Mouse (Mus musculus) embryonic fibroblast, embryonic 13.5 days (primary cell): Measurements from ENCODE around the gene Atf5. TPM values are rescaled to one million over a fixed set of nuclear protein-coding genes. Genes with fewer than 3 reads are reported as not detected.

Experiments used
- H3K27ac ChIP-seq: 2 replicates; pipeline ENCODE4 v1.5.1; 2012; ENCODE audit warnings: low read length, control low read depth, inconsistent platforms; ENCODE audit not compliant: insufficient read depth
- H3K4me1 ChIP-seq: 2 replicates; pipeline ENCODE4 v1.6.1; 2011; ENCODE audit warnings: low read length; ENCODE audit not compliant: control insufficient read depth, insufficient read depth
- H3K4me3 ChIP-seq: 2 replicates; pipeline ENCODE4 v1.5.1; 2011; ENCODE audit warnings: mild to moderate bottlenecking, control low read depth, low read length; ENCODE audit not compliant: insufficient read depth
- CTCF ChIP-seq: IDR thresholded peaks from 2 replicates; pipeline ENCODE4 v1.5.1; 2011; ENCODE audit warnings: mild to moderate bottlenecking, control low read depth, low read length, moderate library complexity, borderline replicate concordance; ENCODE audit not compliant: insufficient read depth
- POLR2A ChIP-seq: IDR thresholded peaks from 2 replicates; pipeline ENCODE4 v1.6.1; 2011; ENCODE audit warnings: low read depth, mild to moderate bottlenecking, control low read depth, low read length, moderate library complexity
- polyA plus RNA-seq: library from polyadenylated mRNA; stranded (reverse); fragments of >200 nt; gene quantifications from 2 replicates; pipeline ENCODE4 v1.2.4, GENCODE M21; 2011; ENCODE audit warnings: low read depth; ENCODE audit not compliant: missing spikeins, insufficient read length

Gene Atf5
- polyA plus RNA-seq, 1 experiment, result 471 TPM

GRCm38 (mm10) chr7:44814952-44815553 lies 1.4 kb downstream of the Atf5 start:
- TF ChIP-seq POLR2A (no peak), CTCF (no peak)
- Histone ChIP-seq H3K4me3 (peak overlapping the region; percentile 65), H3K4me1 (peaks cover 6% of the 10 kb centered on the region; the same call in 1 of the 2 replicates), H3K27ac (peak overlapping the region; percentile 19; the same call in 1 of the 2 replicates)

DNA sequence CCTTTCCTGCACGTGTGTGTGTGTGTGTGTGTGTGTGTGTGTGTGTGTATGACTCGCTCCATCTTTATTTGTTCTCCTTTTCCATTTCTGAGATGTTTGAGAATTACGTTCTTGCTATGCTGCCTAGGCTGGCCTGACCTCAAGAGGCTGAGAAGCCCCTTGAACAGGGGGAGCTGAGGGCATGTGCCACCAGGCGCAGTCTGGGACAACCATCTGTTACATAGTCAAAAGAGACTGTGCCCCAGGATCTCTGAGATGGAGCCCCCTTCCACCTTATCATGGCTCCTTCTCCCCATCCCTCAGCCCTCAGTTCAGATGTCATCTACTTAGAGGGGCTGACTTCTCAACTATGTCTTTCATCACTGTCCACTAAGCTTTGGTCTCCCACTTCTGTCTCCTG lies 2.0 kb downstream of the Atf5 start:
- Histone ChIP-seq H3K4me1 (peaks cover 2% of the 10 kb centered on the region; the same call in 1 of the 2 replicates), H3K4me3 (peak overlapping the region; percentile 65; the same call in 1 of the 2 replicates)
- TF ChIP-seq CTCF (no peak), POLR2A (no peak)

DNA sequence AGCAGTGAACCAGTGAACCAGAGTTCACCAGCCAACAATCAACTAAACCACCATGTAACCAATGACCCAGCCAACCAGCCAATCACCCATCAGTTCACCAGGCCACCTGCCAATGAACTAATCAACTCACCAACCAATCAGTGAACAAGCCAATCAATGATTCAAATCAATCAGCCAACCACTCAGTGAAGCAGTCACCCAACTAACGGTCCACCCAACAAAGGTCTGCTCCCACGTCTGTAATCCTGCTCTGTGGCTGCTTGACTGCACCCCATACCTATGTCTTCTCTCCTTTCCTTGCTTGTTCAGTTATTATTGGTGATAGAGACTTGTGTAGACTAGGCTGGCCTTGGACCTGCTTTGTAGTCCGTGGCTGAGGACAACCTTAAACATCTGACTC lies 2.5 kb downstream of the Atf5 start:
- H3K27ac ChIP-seq, result no peak overlapping the region
- TF ChIP-seq POLR2A, result no peak; the same call in 1 of the 2 replicates
- no peak for TF ChIP-seq CTCF
- no peaks in the 10 kb centered on the region for H3K4me1 ChIP-seq
- H3K4me3 ChIP-seq, result peak overlapping the region; percentile 65; the same call in 1 of the 2 replicates

More for the DNA sequence above, 2.0 kb downstream of the Atf5 start:
- no peak overlapping the region for H3K27ac ChIP-seq

DNA sequence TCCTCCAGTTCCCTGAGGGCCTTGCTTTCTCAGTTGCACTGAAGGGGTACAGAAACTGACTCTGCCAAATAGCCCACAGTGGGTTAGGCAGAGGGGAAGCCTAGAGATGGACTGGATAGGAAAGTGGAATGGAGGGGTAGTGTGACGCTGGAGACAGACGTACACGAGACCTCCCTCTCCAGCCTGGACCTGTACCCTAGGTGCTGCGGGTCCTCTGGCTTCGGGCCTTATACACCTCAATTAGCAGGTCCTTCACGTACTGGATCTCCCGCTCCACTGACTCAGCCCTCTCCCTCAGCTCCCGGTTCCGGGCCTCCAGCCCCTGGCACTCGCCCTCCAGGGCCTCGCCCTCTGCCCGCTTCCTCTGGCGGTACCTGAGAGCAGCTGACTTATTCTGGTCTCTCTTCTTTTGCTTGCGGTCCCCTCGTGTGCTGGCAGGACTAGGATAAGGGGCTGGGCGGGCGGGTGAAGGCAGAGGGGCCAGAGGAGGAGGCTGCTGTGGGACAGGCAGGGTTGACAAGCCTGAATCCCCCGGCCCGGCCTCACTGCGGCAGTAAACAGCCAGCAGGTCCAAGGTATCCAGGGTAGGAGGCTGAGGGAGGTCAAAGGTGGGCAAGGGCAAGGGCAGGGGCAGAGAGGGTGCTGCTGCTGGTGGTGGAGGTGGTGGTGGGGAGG lies 3.7 kb downstream of the Atf5 start:
- no peak overlapping the region for H3K27ac ChIP-seq
- no peaks in the 10 kb centered on the region for H3K4me1 ChIP-seq
- TF ChIP-seq CTCF (no peak), POLR2A (no peak)
- no peak overlapping the region for H3K4me3 ChIP-seq

GRCm38 (mm10) chr7:44810819-44811557 lies 5.5 kb downstream of the Atf5 start:
- no peaks in the 10 kb centered on the region for H3K4me1 ChIP-seq
- no peak overlapping the region for H3K4me3 ChIP-seq

DNA sequence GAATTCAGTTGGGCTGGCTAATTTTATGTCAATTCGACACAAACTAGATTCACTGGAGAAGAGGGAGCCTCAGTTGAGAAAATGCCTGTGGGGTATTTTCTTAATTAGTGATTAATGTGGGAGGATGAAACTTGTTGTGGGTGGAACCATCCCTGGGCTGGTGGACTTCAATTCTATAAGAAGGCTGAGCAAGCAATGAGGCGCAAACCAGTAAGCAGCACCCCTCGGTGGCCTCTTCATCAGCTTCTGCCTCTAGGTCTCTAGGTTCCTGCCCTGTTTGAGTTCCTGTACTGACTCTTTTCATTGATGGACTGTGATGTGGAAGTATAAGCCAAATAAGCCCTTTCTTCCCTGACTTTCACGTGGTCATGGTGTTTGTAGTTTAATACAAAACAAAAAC lies 6.1 kb downstream of the Atf5 start:
- no peak overlapping the region for H3K4me3 ChIP-seq
- no peak for TF ChIP-seq POLR2A
- no peak for TF ChIP-seq CTCF
- no peaks in the 10 kb centered on the region for H3K4me1 ChIP-seq
- H3K27ac ChIP-seq, result no peak overlapping the region

More at GRCm38 (mm10) chr7:44810819-44811557, 5.5 kb downstream of the Atf5 start:
- TF ChIP-seq CTCF, result no peak
- TF ChIP-seq POLR2A, result peak; percentile 28; the same call in 1 of the 2 replicates
- no peak overlapping the region for H3K27ac ChIP-seq

DNA sequence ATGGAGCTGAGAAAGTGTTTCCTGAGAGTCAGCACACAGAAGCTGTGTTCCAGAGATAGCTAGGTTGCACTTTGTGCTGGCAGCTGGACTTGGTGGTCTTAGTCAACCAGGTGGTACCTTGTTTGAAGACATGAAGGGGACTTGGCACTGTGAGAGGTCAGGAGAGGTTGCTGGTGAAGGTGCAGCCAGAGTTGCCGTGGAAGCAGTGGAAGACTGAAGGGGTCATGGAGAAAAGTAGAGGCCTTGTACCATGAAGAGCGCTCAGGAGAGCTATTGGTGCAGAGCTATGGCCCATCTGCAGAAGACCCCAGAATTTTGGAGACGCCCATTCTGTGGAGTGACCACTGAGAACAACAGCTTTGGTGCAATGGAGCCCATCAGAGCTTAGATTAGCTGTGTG lies 7.0 kb downstream of the Atf5 start:
- Histone ChIP-seq H3K4me1 (no peaks in the 10 kb centered on the region), H3K4me3 (no peak overlapping the region)
- TF ChIP-seq CTCF (no peak), POLR2A (peak; percentile 50; the same call in 1 of the 2 replicates)

GRCm38 (mm10) chr7:44808927-44809326 lies 7.5 kb downstream of the Atf5 start:
- Histone ChIP-seq H3K27ac (no peak overlapping the region), H3K4me1 (no peaks in the 10 kb centered on the region), H3K4me3 (no peak overlapping the region)
- TF ChIP-seq POLR2A (0 out of 2 replicates have a peak, but pooled peaks have one; percentile 29), CTCF (no peak)

More for the DNA sequence above, 7.0 kb downstream of the Atf5 start:
- H3K27ac ChIP-seq, result no peak overlapping the region

GRCm38 (mm10) chr7:44792781-44793180 lies 23.7 kb downstream of the Atf5 start:
- TF ChIP-seq CTCF (no peak), POLR2A (no peak)
- no peak overlapping the region for H3K27ac ChIP-seq
- no peak overlapping the region for H3K4me3 ChIP-seq
- H3K4me1 ChIP-seq, result no peaks in the 10 kb centered on the region

- H3K4me1 ChIP-seq, result no peaks in the 10 kb centered on the region
- no peak overlapping the region for H3K27ac ChIP-seq
- H3K4me3 ChIP-seq, result no peak overlapping the region
- TF ChIP-seq POLR2A, result no peak
- no peak for TF ChIP-seq CTCF
These were observed 26.4 kb downstream of the Atf5 start for GRCm38 (mm10) chr7:44790066-44790465.

- Histone ChIP-seq H3K4me1 (no peaks in the 10 kb centered on the region), H3K27ac (no peak overlapping the region), H3K4me3 (no peak overlapping the region)
- TF ChIP-seq POLR2A (no peak), CTCF (no peak)
These were observed 26.9 kb downstream of the Atf5 start for GRCm38 (mm10) chr7:44789531-44789930.
